Mouse (Mus musculus): ENCODE measurements around the gene Entpd1. TPM values are rescaled to one million over a fixed set of nuclear protein-coding genes. Genes with fewer than 3 reads are reported as not detected.

The Entpd1 gene
- total and polyA plus RNA-seq, 3 experiments: not detected

DNA sequence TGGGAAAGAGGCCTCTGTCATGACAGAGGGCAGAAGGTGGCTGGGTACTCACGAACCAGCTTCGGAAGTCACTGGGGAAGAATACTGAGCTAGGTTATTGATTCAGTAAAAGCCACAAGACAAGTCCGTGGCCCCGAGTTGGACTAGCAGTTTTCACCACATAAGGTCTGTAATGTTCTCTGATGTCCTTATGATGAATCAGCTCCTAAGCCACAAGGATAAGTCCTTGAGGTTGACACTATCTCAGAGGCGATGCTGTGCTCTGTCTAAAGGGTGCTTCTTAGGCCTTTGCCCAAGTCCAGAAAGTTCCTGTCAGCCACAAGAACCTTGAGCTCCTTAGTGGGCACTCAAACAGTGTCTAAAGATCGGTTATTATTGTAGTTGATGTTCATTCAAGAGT is 49.7 kb downstream of the Entpd1 start:
- no peak for DNase-seq (ENCODE audit: low read depth, low spot score)
- Histone ChIP-seq H3K4me1 (ENCODE audit: control insufficient read depth in 1 of 2, insufficient read depth in 2 of 2, low read length in 2 of 2) (no peaks in the 10 kb centered on the region), H3K9ac (ENCODE audit: control insufficient read depth, low read depth, low read length, poor library complexity, severe bottlenecking) (no peak overlapping the region), H3K27ac (ENCODE audit: control insufficient read depth, low read depth, low read length) (no peak overlapping the region), H3K36me3 (ENCODE audit: control insufficient read depth in 1 of 2, insufficient read depth in 2 of 2, low read length in 2 of 2) (no peaks in the 10 kb centered on the region), H3K4me3 (ENCODE audit: control insufficient read depth in 1 of 2, insufficient read depth in 1 of 2, low read depth in 2 of 2, low read length in 2 of 2) (no peak overlapping the region), H3K79me2 (ENCODE audit: control insufficient read depth, insufficient read depth, low read length, poor library complexity) (no peaks in the 10 kb centered on the region), H3K27me3 (ENCODE audit: control insufficient read depth in 1 of 2, insufficient read depth in 2 of 2, low read length in 2 of 2) (peaks cover 3% of the 10 kb centered on the region in 2 experiments; a peak in 3 of 4 replicates), H3K9me3 (replicated peaks; ENCODE audit: insufficient read depth, low read length) (no peaks in the 10 kb centered on the region)
- TF ChIP-seq RCOR1 (IDR thresholded peaks at IDR 0.05; ENCODE audit: low read depth, low read length) (no peak), MEF2A (IDR thresholded peaks at IDR 0.05; ENCODE audit: extremely low read depth, insufficient replicate concordance, low read depth, low read length, poor library complexity, severe bottlenecking) (no peak), ELF1 (IDR thresholded peaks at IDR 0.05; ENCODE audit: low read depth, low read length) (no peak), MYC (IDR thresholded peaks at IDR 0.05; ENCODE audit: low read depth, low read length) (no peak), ZNF384 (IDR thresholded peaks at IDR 0.05; ENCODE audit: low read depth, low read length) (no peak), UBTF (IDR thresholded peaks at IDR 0.05; ENCODE audit: borderline replicate concordance, insufficient read depth, low read depth, low read length) (no peak), RAD21 (IDR thresholded peaks at IDR 0.05; ENCODE audit: low read depth, low read length) (no peak), ZC3H11A (IDR thresholded peaks at IDR 0.05; ENCODE audit: low read depth, low read length) (no peak), CHD1 (IDR thresholded peaks at IDR 0.05; ENCODE audit: low read depth, low read length) (no peak), POLR2AphosphoS5 (IDR thresholded peaks at IDR 0.05; ENCODE audit: borderline replicate concordance, low read depth, low read length) (no peak), SIN3A (IDR thresholded peaks at IDR 0.05; ENCODE audit: low read length) (no peak), POLR2A (IDR thresholded peaks at IDR 0.05; ENCODE audit: control insufficient read depth in 1 of 2, insufficient read depth in 1 of 2, low read depth in 1 of 2, low read length in 2 of 2, poor library complexity in 1 of 2) (no peak), TAL1 (IDR thresholded peaks at IDR 0.05; ENCODE audit: low read length) (no peak), NRF1 (IDR thresholded peaks at IDR 0.05; ENCODE audit: insufficient read depth, low read depth, low read length, poor library complexity, severe bottlenecking) (no peak), TBP (IDR thresholded peaks at IDR 0.05; ENCODE audit: low read depth, low read length) (no peak), USF2 (IDR thresholded peaks at IDR 0.05; ENCODE audit: borderline replicate concordance in 1 of 2, insufficient read depth in 1 of 2, low read depth in 1 of 2, low read length in 2 of 2) (no peak), CTCF (IDR thresholded peaks at IDR 0.05 in 2 of 3, conservative IDR thresholded peaks at IDR 0.05 in 1 of 3; ENCODE audit: control insufficient read depth in 1 of 3, insufficient read depth in 1 of 3, low read depth in 2 of 3, low read length in 3 of 3, poor library complexity in 1 of 3, severe bottlenecking in 1 of 3) (no peak), NELFE (IDR thresholded peaks at IDR 0.05; ENCODE audit: low read depth, low read length) (no peak), GABPA (IDR thresholded peaks at IDR 0.05; ENCODE audit: low read depth, low read length) (no peak), KAT2A (conservative IDR thresholded peaks at IDR 0.05; ENCODE audit: low read depth, low read length) (no peak)

DNA sequence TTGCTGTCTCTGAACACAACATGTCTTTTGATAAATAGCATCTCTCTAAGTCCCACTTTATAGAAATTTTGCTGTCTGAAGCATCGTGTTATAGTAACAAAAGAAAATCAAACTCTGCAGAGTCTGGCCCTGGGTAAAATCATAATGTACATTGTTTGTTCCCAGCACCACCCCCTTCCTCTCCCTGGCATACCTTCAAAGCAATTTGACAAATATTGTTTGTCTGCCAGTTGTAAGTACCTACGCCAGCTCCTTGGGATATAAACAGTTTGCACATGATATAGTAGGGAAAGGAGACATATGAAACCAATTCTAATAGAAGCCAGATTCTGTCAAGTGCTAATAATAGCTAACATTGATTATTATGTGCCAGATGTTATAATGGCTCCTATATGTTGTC is 50.6 kb downstream of the Entpd1 start:
- Histone ChIP-seq H3K9ac (ENCODE audit: control insufficient read depth, low read depth, low read length, poor library complexity, severe bottlenecking) (no peak overlapping the region), H3K4me1 (ENCODE audit: control insufficient read depth in 1 of 2, insufficient read depth in 2 of 2, low read length in 2 of 2) (no peaks in the 10 kb centered on the region), H3K27ac (ENCODE audit: control insufficient read depth, low read depth, low read length) (no peak overlapping the region), H3K36me3 (ENCODE audit: control insufficient read depth in 1 of 2, insufficient read depth in 2 of 2, low read length in 2 of 2) (no peaks in the 10 kb centered on the region), H3K27me3 (ENCODE audit: control insufficient read depth in 1 of 2, insufficient read depth in 2 of 2, low read length in 2 of 2) (peaks cover 3% of the 10 kb centered on the region in 2 experiments; a peak in 3 of 4 replicates), H3K4me3 (ENCODE audit: control insufficient read depth in 1 of 2, insufficient read depth in 1 of 2, low read depth in 2 of 2, low read length in 2 of 2) (no peak overlapping the region), H3K79me2 (ENCODE audit: control insufficient read depth, insufficient read depth, low read length, poor library complexity) (no peaks in the 10 kb centered on the region), H3K9me3 (replicated peaks; ENCODE audit: insufficient read depth, low read length) (no peaks in the 10 kb centered on the region)
- TF ChIP-seq CHD2 (IDR thresholded peaks at IDR 0.05; ENCODE audit: low read length): no peak
- DNase-seq (ENCODE audit: low read depth, low spot score): no peak
